Mouse (Mus musculus) small intestine, adult 2 months (tissue): Measurements from ENCODE around the gene Acap2. TPM values are rescaled to one million over a fixed set of nuclear protein-coding genes. Genes with fewer than 3 reads are reported as not detected.

ENCODE experiments used
- H3K27ac ChIP-seq: fragments of 200-500 bp; 2 replicates; pipeline ENCODE4 v1.5.1; 2012; ENCODE audit warnings: low read depth, low read length, control low read depth, inconsistent platforms; ENCODE audit not compliant: insufficient read depth
- H3K27me3 ChIP-seq: fragments of 200-500 bp; 2 replicates; pipeline ENCODE4 v1.6.1; 2012; ENCODE audit warnings: mild to moderate bottlenecking, moderate library complexity, low read length, inconsistent platforms; ENCODE audit not compliant: control insufficient read depth, insufficient read depth
- H3K36me3 ChIP-seq: fragments of 200-500 bp; 2 replicates; pipeline ENCODE4 v1.6.1; 2012; ENCODE audit warnings: mild to moderate bottlenecking, low read length, control low read depth, inconsistent platforms; ENCODE audit not compliant: control insufficient read depth, insufficient read depth
- H3K4me1 ChIP-seq: fragments of 200-500 bp; 2 replicates; pipeline ENCODE4 v1.6.1; 2012; ENCODE audit warnings: low read length, inconsistent platforms, mixed read lengths; ENCODE audit not compliant: control insufficient read depth, insufficient read depth, insufficient read length
- H3K4me3 ChIP-seq: fragments of 200-500 bp; 2 replicates; pipeline ENCODE4 v1.5.1; 2012; ENCODE audit warnings: low read depth, mild to moderate bottlenecking, control low read depth, inconsistent platforms, low read length, moderate library complexity
- CTCF ChIP-seq: fragments of 200-500 bp; IDR thresholded peaks from 2 replicates; pipeline ENCODE4 v1.5.1; 2012; ENCODE audit warnings: low read depth, mild to moderate bottlenecking, control low read depth, inconsistent platforms, low read length, moderate library complexity, mixed read lengths; ENCODE audit not compliant: insufficient replicate concordance, insufficient read length; ENCODE audit errors: extremely low read depth
- POLR2A ChIP-seq: fragments of 200-500 bp; IDR thresholded peaks from 2 replicates; pipeline ENCODE4 v1.6.1; 2012; ENCODE audit warnings: low read depth, mild to moderate bottlenecking, control low read depth, inconsistent platforms, low read length, moderate library complexity
- WGBS: fragments of 180-500 bp; shearing (Covaris S2); methylation state at CpG from one replicate; pipeline ENCODE4 v1.1.7; 2018; 5-methylcytosine and 5-hydroxymethylcytosine counted together
- polyA plus RNA-seq: library from polyadenylated mRNA; depleted of rRNA; stranded (reverse); fragments of >200 nt; gene quantifications from 2 replicates; pipeline ENCODE4 v1.2.3, GENCODE M21; 2012

Acap2 gene
- polyA plus RNA-seq, 1 experiment, result 9.1 TPM

DNA sequence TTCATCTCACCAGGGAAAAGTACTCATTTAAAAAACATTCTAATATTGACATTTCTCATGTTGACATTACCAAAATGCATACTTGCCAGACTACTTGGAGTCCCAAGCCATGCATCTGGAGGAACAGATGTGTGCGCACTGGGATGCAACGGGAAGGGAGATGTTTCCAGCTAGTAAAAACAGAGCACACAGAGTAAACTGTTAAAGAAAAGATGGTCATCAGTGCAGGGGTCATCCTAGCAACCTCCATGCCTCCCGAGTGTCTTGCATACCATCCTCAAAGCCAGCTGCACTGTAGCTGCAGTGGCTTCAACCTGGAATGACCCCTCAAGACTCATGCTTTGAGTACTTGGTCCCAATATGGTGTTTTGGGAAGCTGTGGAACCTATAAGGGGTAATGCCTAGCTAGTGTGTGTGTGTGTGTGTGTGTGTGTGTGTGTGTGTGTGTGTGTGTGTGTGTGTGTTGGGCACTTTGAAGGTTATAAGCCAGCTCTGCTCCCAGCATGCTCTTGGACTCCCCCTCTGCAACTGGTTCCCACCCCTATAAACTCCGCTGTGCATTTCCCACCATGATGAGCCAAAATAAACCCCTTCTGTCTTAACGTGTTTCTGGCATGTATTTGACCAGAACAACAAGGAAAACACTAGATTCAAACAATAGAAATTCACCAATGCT, 31.6 kb upstream of the Acap2 start:
- Histone ChIP-seq H3K27me3 (no peaks in the 10 kb centered on the region), H3K4me1 (peaks cover 22% of the 10 kb centered on the region), H3K27ac (no peak overlapping the region), H3K4me3 (no peak overlapping the region), H3K36me3 (no peaks in the 10 kb centered on the region)
- TF ChIP-seq POLR2A, result no peak
- TF ChIP-seq CTCF, result no peak
- 68% methylated on average over 5 of the region's 5 CpGs for WGBS

DNA sequence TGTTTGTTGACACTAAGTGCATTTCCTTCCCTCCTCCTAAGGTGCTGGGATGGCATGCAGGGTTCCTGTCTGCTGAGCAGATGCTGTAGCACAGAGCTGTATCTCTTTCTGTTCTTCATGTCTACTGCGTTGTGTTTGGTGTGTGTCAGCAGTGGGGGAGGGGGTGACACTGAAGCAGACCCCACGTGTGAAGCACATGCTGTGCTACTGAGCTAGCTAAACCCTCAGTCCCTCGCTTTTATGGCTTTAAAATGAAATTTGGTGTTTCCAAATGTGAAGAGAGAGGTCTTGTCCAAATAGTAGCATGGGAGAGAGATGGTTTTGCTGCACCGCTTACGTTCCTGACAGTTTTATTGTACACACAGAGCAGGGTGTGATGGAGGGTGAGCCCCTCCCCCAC, 30.5 kb upstream of the Acap2 start:
- TF ChIP-seq CTCF (no peak), POLR2A (no peak)
- no peak overlapping the region for H3K27ac ChIP-seq
- H3K4me3 ChIP-seq, result no peak overlapping the region
- H3K27me3 ChIP-seq, result no peaks in the 10 kb centered on the region
- H3K4me1 ChIP-seq, result peaks cover 22% of the 10 kb centered on the region
- WGBS, result 80% methylated on average over 5 of the region's 5 CpGs
- H3K36me3 ChIP-seq, result no peaks in the 10 kb centered on the region

DNA sequence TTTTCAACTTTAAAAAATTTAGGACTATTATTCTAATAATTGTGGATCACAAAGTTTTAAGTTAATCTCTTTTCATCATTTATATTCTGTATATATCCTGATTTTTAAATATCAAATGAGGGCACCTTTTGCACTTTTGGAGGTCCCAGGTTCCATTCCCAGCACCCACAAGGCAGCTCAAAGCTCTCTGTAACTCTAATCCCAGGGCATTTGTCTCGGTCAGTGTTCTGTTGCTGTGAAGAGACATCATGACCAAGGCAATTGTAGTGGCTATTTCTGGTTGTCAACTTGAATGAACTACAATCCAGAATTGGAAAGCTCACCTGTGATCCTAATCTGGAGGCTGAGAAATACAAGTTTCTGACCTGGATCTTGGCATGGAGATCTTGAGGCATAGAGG, 26.7 kb upstream of the Acap2 start:
- Histone ChIP-seq H3K27ac (no peak overlapping the region), H3K36me3 (no peaks in the 10 kb centered on the region), H3K4me3 (no peak overlapping the region), H3K4me1 (no peaks in the 10 kb centered on the region), H3K27me3 (no peaks in the 10 kb centered on the region)
- 94% methylated on average over 1 of the region's 1 CpGs for WGBS
- TF ChIP-seq CTCF (no peak), POLR2A (no peak)

DNA sequence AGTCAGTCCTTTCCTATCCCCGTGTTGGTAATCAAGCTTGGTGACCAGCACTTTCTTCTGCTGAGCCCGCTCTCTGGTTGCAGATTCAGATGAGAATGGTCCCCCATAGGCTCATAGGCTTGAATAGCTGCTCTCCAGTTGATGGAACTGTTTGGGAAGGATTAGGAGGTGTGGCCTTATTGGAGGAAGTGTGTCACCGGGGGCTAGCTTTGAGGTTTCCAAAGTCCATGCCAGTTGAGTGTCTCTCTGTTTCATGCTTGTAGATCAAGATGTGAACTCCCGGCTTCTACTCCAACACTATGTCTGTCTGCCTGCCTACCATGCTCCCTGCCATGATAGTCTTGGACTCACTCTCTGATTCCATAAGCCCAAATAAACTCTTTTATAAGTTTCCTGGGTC, 14.2 kb upstream of the Acap2 start:
- H3K4me3 ChIP-seq, result no peak overlapping the region
- no peak for TF ChIP-seq POLR2A
- TF ChIP-seq CTCF, result no peak
- no peaks in the 10 kb centered on the region for H3K4me1 ChIP-seq
- 95% methylated on average over 4 of the region's 4 CpGs for WGBS
- no peaks in the 10 kb centered on the region for H3K36me3 ChIP-seq
- H3K27me3 ChIP-seq, result no peaks in the 10 kb centered on the region
- H3K27ac ChIP-seq, result no peak overlapping the region

DNA sequence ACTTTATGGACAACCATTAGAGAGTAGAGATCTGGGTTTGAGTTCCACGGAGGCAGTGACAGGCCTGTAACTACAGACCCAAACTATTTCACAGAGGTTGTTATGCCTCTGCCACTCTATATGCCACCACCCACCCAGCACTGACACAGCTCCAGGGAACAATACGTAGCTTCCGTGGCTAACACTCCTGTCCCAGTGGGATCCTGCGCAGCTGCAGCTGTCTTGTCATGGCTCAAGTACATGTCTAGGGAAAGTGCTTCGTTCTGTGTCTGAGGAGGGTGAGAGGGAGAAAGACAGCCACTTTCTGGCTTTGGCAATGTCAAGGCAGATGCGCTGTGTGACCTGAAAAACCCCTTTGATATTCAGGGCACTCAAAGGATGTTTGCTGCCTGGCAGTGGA, 12.4 kb upstream of the Acap2 start:
- Histone ChIP-seq H3K27me3 (no peaks in the 10 kb centered on the region), H3K27ac (no peak overlapping the region), H3K4me3 (no peak overlapping the region), H3K4me1 (no peaks in the 10 kb centered on the region), H3K36me3 (no peaks in the 10 kb centered on the region)
- 93% methylated on average over 6 of the region's 6 CpGs for WGBS
- no peak for TF ChIP-seq CTCF
- TF ChIP-seq POLR2A, result no peak

DNA sequence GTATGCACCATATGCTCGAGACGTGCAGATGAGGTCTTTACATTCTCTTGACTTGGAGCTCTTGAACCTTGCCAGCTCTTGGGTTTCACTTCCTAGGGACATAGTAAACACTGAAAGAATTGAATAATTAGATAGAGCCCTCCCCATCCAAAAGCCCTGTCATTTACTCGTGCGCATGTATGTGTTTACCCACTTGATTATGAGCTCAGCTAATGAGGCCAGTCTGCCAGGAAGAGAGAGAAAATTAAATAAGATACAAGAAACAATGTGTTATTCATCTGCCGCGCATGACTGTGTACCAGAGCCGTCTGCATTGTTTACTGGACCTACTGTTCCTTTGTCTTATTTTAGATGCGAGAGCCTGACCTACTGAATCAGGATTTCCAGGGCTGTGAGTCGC, 10.5 kb upstream of the Acap2 start:
- H3K36me3 ChIP-seq, result no peaks in the 10 kb centered on the region
- no peaks in the 10 kb centered on the region for H3K27me3 ChIP-seq
- TF ChIP-seq POLR2A, result no peak
- no peak for TF ChIP-seq CTCF
- no peak overlapping the region for H3K4me3 ChIP-seq
- no peaks in the 10 kb centered on the region for H3K4me1 ChIP-seq
- no peak overlapping the region for H3K27ac ChIP-seq
- WGBS, result 58% methylated on average over 9 of the region's 9 CpGs

DNA sequence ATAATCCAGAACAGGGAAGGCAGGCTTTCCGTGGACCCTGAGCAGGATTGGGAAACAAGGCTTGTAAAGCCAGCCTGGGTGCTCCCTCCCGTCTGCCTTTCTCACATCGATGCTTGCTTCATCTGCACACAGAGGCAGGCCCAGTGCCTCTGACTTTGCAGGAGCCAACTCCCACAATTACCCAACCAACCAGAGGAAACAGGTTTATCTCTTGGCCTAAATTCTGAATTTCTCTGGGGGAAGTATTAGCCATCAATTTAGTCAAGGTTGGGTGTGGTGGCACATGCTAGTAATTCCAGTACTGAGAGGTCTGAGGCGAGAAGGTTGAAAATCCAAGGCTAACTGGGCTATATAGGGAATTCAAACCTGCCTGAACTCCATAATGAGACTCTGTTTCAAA, 9.4 kb upstream of the Acap2 start:
- Histone ChIP-seq H3K4me1 (no peaks in the 10 kb centered on the region), H3K4me3 (no peak overlapping the region), H3K27me3 (no peaks in the 10 kb centered on the region), H3K27ac (no peak overlapping the region), H3K36me3 (no peaks in the 10 kb centered on the region)
- WGBS, result 33% methylated on average over 4 of the region's 4 CpGs
- TF ChIP-seq CTCF (no peak), POLR2A (no peak)
